Mouse (Mus musculus) ovary, postnatal 10 days (tissue): Measurements from ENCODE around the gene Rmi2.
"Not testable (repeated sequence)": the region's sequence is repeated elsewhere in the genome, so short reads cannot be mapped to it uniquely, and the experiment has no call there.

Experiments
- DNase-seq: peaks from one replicate; pipeline ENCODE4 v3.0.0; 2022; ENCODE audit warnings: low spot score

The Rmi2 gene

DNA sequence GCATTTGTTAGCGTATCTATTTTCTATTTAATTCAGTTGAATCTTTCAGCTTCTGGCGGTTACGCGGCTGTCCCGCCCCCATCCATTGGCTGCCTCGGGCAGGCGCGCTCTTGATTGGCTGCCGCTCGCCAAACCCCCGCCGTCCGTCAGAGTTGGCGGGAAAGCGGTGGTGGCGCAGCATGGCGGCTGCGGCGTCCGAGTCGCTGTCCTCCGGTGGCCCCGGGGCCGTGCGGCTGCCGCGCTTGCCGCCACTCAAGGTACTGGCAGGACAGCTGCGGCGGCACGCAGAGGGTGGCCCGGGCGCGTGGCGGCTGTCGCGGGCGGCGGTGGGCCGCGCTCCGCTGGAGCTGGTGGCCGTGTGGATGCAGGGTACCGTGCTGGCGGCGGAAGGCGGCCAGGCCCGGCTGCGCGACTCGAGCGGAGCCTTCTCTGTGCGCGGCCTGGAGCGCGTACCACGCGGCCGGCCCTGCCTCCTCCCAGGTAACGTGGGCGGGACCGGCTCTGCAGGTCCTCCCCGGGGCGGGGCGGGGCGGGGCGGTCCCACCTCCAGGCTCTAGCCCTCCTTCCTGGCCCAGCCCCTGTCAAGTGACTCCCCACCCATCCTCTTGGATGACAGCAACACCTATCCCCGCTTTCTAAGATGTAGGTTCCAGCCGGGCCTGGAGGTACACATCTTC lies at the start of gene Rmi2:
Rmi2 (plus strand) TSS at position 149 of the 677 bp plus-strand sequence.
- peak; percentile 68 for DNase-seq

DNA sequence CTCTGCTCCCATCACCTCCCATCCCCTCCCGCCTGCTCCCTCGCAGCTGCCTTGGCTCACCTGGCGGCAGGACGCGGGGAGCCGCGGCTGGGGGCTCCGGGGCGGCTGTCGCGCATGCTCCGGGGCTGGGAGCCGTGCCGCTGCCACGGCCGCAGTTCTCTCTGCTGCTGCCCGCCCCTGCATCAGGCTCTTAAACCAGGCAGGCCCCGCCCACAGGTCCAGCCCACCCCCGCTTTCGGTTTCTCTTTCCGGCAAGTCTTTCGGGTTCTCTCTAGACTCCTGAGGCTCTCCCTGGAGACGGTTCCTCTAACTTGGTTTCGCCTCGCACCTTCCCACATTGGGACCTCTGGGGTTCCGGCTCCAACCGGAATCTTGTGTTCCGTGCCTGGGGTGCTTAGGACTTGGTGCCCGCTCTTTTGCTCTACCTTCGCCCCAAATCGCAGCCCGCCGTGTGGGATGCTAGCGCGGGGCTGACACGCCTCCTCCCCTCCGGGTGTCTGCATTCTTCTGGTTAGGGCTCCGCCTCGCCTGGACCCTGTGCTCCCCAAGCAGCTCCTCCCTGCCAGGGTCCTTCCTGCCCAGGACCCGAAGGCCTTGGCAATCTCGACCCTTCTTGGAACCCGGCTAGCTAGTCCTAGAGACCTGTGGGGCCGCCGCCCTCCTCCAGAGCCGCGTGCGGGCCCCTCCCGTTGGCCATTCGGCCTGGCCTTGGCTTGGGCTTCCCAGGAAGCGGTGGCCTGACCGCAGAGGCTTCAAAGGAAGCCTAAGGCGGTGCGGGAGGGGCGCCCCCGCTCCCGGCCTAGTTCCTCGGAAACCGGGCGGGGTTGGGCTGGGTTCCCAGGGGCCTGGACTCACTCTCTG lies 49.3 kb upstream of the Rmi2 start, which contains the start of gene Socs1:
Socs1 (minus strand) TSS at position 166 of the 861 bp plus-strand sequence.
- peak; percentile 82 for DNase-seq

DNA sequence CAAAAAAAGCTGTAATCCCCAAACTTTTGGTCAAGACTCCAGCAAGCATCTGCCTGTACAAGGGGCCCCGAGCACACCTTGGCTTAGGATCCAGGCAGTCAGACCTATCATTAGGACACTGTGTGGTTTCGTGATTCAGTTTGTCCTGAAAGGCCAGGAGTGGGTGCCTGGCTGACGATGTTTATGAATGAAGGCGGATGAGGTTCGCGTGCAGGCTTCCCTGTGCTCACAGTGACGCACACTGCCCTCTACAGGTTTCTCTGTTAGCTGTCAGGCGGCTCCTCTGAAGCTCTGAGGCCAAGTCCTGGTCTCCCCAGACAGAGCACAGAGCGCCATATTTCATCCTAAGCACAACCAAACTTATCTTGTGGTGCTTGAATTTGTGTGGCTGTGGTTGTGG lies 48.6 kb upstream of the Rmi2 start:
- peak; percentile 46 for DNase-seq

DNA sequence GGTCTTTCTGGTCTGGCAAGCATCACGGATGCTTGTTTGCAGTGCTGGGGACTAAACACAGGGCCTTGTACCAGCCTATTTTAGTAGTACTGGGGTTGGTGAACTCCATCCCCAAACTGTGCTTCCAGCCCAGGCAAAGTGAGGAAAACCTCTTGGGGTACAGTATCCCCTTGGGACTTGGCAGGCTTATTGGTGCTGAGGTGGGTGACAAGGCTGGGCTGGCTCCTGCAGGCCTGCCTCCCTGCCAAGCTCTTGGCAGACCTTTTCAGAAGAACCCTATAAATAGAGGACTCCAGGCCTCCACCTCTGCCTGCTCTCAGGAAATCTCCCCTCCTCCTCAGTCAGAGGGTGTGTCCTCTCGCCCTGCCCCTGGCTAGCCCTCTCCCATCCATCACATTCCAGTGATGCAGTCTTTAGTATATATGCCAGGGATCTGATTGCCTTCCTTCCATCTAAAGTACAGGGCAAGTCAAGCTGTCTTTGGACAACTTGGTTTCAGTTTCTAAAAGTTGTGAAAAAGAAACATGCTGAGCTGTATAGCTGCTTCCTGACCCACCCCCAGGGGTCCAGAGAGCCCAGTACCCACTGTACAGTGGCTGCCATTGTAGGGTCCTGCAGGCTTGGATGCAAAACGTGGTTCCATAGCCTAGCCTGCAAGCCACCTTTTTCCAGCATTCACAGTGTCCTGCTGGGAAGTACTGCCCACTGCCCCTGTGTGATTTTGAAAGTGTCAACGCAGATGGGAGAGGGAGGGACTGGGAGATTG lies 47.9 kb upstream of the Rmi2 start:
- DNase-seq: no peak

DNA sequence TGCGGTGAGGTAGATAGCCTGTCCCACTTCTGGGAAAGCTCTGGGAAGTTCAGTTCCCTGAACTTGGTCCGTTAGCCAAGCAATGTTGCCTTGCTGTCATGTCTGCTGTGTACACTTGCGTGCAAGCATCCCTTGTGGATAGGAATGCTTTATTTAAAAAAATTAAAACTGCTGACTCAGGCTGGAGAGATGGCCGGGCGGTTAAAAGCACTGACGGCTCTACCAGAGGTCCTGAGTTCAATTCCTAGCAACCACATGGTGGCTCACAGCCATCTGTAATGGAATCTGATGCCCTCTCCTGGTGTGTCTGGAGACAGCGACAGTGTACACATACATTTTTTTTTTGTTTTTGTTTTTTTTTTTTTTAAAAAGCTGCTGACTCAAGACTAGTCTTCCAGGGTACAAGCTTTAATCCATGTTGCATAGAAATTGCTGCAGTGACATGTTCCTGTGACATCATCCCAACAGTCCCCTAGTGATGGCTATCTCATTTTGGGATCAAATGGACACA lies 47.3 kb upstream of the Rmi2 start:
- no peak for DNase-seq

DNA sequence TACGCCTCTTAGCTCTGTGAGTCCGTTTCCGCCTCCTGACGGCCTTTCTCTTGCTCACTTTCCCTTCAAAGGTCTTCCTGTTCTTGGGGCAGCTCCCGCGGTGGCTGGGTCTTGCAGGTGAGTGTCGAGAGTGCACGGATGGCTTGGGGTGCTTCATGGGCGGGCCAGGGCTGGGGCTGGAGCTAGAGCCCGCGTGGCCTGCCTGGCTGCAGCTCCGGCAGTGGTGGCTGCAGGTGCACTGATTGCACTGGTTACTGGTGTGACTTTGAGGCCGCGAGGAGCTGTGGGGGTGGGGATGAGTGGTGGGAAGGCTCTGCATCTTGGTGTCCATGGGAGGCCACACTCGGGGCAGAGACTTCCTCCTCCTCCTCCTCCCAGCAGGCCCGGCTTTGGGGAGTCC lies 46.6 kb upstream of the Rmi2 start, which contains the start of gene Tnp2:
Tnp2 (minus strand) TSS at position 390 of the 400 bp plus-strand sequence.
- no peak for DNase-seq

DNA sequence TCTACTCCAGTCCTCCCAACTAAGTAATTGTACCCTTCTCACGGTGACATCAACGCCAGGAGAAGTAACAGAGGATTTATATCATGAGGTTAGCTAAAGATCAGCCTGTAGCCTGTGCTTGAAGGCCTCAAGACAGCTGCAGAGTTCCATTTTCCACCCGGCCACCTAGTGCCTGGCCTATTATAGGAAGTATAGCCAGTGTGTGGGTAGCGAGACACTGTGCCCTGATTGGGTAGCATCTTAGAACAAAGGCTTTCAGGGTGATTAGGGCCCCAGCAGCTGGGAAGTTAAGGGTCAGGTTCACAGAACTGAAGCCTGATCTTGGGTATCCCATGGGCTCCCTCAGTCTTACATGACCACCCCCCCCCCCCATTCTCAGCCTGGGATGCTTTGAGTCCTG lies 46.0 kb upstream of the Rmi2 start:
- DNase-seq: no peak

DNA sequence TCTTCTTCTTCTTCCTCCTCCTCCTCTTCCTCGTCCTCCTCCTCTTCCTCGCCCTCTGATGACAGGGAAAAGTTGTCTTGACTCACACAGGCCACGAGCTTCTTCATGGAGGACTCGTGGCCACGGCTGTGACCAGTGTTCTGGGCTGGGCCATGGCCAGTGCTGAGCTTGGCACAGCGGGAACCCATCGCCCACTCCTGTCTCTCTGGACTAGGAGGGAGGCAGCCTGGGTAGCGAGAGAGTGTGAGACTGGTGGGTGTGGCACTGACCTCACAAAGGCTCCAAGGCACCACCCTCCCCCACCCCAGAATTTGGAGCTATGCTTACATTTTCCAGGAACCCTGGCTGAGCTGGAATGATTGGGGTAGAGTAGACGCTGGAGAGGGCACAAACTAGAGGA lies 44.2 kb upstream of the Rmi2 start, which contains the start of gene Prm3:
Prm3 (minus strand) TSS at position 213 of the 400 bp plus-strand sequence.
- no peak for DNase-seq

DNA sequence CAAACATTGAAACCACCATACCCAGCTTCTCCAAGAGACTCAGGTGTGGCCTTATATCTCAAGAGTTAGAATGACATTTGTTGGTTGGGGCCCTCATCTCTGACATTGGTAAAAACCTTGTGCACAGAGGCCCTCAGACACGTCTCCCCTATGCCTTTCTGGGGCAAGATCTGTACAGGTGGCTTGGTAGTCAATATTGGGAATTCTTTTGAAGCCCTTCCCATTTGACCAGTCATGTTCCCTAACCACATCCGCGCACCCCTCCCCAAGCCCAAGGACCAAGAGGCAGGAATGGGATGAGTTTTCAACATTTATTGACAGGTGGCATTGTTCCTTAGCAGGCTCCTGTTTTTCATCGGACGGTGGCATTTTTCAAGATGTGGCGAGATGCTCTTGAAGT lies 38.8 kb upstream of the Rmi2 start, which contains the start of gene Prm2:
Prm2 (minus strand) TSS at position 101 of the 400 bp plus-strand sequence.
- no peak for DNase-seq

DNA sequence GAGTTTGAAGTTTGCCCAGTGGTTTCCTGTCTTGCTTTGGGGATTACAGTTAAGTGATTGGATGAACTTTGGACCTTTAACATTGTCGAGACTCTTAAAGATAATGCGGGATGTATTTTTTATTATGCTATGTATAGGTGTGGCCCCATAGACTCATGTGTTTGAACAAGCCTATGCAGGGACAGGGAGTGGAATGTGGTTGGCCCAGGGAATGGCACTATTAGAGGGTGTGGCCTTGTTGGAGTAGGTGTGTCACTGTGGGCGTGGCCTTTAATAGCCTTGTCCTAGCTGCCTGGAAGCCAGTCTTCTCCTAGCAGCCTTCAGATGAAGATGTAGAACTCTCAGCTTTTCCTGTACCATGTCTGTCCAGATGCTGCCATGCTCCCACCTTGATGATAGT lies 32.4 kb upstream of the Rmi2 start:
- not testable (repeated sequence) for DNase-seq

DNA sequence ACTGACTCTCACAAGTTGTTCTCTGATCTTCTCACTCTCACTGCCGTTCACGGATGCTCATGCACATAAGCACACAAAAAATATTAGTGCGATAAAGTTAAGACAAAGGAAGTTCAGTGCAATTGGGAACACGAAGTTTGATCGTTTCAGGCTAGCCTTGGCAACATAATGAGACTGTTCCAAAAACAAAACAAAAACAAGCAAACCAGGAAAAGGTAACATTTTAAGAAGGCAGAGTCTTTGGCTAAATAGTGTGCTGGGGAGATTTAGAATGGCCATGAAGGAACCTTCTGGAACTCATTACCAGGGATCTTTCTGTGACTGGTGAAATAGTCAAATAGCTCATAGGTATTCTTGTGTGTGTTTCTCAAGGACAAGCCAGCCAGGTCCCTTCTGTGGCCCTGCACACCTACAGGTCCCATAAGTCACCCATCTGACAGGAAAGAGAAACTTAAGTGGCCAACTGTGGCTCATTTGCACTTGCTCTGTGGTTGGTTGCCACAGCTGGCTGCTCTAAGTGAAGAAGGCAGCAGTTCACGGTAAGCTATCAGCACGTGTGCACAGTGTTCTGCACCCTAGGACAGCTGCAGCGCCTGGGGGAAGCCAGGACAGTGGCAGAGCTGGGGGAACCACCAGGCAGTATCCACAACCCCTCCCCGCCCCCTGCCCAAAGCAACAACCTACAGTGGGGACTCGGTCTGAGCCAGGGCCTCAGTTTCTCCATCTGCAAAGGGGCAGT lies 28.9 kb upstream of the Rmi2 start, which contains the start of gene Prm1:
Prm1 (minus strand) TSS at position 51 of the 739 bp plus-strand sequence.
- no peak for DNase-seq

DNA sequence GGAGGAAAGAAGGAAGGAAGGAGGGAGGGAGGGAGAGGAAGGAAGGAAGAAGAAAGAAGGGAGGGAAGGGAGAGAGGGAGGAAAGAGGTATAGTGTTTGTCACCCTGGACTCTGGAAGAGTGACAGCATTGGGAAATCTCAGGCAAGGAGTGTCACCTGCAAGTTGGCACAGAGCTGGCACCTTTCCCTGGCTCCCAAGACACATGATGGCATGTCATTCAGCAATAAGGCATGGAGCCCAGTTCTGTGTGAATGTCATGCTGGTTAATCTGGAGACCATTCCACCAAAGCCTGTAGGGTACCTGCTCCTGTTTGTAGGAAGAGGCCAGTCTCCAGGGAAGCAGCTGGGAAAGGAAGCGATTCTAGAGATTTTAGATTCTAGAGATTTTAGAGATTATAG lies 24.5 kb upstream of the Rmi2 start:
- DNase-seq: no peak

DNA sequence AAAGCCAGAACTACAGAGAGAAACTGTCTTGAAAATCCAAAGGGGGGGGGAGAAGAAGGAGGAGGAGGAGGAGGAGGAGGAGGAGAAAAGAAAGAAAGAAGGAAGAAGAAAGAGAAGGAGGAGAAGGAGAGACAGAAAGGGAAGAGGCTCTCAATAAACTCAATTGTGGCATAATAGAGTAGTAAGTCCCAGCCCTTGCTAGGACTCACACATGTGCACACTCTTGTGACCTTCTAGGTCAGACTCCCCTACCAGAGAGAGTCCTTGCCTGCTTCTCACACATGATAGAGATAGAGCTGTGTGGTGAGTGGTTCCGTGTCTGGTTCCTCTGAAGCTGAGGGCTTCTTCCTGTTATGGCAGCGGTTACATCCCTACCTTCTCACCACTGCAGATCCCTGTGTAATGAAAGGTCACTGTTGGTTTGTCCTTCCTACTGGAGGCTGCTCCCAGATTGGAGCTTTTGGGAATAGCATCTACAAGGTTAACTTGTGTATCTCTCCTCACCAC lies 21.9 kb upstream of the Rmi2 start, which contains the start of gene Gm11172:
Gm11172 (plus strand) TSS at position 51 of the 507 bp plus-strand sequence.
- no peak for DNase-seq

DNA sequence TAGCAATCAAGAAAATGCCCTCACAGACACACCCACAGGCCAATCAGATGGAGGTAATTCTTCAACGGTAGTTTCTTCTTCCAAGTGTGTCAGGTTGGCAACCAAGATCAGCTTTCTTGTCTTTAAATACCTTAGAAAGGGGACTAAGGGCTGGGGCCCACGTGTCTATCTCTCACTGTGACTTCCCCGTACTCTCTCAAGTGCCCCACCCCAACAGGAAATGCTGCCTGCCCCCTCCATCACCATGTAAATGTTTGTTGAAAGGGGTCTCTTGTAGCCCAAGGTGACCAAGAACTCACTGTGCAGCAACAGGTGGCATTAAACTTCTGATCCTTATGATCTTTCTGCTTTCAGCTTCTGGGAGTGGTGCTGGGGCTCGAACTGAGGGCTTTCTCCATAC lies 21.1 kb upstream of the Rmi2 start:
- no peak for DNase-seq

DNA sequence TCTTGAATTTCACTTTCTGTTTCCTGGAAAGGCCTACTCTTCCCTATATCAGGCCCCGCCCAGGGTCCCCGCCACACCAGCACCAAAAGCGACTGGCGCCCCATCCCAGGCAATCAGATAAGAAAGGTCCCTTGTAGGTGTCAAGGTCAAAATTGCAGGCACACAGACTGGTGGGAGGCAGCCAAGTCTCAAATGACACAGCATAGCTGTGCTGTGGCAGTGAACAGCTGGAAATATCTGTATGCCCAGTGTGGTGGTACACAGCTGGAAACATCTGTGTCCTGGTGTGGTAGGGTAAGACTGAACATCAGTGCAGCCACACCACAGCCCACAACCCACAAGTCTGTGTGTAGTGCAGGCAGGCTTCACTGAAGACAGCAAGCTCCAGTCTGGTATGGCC lies 20.0 kb upstream of the Rmi2 start:
- no peak for DNase-seq

DNA sequence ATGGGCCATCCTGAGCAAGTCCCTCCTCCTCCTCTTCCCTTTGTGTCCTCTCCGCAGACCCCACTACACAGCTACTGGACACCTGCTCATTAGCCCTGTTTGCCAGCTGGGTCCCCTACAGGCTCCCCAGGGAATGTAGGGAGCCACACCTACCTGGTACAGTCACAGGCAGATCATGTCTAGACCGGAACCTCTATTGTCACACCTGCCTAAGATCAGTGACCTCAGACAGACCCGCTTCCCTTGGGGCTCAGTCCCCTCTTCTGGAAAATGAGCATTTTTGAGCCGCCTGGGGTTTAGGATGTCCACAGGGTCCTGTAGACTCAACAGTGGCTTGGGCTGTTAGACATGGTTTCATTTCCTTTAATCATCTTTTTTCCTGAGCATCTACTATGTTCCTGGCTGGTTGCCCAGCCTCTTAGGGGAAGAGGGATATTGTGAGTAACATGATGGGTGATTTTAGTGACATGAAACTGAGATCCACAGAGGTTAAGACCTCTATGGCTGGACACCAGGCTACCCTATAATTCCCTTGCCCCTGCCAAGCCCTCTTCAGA lies 16.2 kb upstream of the Rmi2 start:
- DNase-seq: no peak

DNA sequence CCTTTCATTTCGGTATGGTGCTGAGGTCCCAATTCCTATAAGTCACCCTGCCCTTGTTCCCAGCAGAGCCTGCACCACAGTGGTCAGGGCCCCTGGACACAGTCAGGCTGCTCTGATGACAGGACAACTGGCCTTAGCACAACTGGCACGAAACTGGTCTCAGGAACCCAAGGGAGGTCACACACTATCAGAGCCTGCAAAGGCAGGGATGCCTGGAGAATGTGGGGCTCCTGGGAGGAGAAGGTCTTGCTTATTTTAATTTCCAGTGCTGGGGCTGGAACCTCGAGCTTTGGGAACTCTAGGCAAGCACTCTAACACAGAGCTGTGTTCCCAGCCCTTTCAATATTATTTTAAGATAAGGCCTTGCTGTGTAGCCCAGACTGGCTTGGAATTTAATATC lies 14.9 kb upstream of the Rmi2 start:
- DNase-seq: no peak

DNA sequence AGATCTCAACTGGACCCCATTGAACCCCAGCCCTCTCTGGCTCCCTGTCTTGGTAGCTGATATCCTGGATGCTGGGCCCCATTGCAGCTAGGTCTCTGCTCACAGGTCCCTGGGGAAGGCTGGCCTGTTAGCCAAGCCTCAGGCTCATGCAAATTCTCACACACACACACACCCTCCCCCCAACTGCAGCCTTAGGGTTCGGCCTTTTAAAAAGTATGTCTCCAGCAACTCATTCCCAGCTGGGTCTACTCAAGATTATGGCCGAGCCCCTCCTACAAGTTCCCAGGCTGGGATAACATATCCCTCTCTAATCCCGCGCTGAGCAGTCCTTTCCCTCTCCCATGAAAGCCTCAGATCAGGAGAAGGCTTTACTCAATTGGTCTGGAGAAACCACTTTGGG lies 13.5 kb upstream of the Rmi2 start:
- no peak for DNase-seq

DNA sequence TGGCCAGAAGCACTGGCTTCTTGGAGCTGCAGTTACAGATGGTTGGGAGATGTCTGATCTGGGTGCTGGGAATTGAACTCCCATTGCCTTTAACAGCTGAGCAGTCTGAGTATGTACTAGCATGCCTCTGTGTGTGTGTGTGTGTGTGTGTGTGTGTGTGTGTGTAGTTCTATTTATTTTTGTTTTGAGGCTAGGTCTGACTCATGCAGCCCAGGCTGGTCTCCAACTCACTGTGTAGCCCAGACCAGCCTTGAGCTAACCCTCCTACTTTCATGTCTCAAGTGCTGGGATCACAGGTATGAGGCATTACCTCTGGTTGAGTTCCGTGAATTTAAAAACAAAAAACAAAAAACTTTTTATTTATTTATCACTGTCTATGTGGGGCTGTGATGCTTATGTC lies 10.3 kb upstream of the Rmi2 start:
- DNase-seq: no peak

DNA sequence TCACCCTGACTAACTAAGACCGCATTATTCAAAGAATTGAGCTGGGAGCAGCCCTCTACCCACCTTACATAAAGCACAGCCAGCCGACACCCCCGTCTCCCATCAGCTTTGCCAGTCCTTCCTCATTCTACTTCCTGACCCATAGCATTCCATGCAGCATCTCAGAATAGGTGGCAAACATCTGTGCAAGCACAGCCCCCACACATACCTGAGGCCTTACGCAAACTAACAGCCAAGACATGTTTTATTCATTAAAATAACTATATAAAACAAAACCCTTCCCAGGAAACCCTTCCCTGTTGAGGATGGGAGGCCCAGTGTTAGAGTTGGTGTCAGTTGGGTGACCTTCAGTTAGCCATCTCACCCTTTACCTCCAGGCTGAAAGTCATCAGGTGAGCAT lies 9.0 kb upstream of the Rmi2 start:
- DNase-seq: no peak

DNA sequence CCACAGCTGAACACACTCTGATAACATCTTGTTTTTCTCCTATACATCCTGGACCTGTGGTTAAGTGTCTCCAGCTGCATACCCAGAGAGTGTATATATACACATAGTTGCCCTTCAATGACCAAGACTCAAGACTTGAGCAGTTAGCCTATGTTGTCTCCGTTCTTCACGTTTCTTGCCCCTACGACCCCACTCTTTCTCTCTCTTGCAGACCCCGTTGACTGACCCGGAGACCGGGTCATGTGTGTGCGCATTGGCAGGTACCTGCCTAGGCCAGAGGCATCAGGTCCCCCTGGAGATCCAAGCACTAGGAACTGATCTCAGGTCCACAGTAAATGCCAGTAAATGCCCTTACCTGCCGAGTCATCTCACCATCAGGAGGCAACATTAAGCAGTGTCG lies 7.6 kb upstream of the Rmi2 start:
- no peak for DNase-seq
